ENCODE assay signal across 14 mouse cellular contexts in genomic region chr10:61627938-61628250, GRCm38 (mm10). TPM values are rescaled to one million over a fixed set of nuclear protein-coding genes. Genes with fewer than 3 reads are reported as not detected.
DNase-seq lines count a peak whose midpoint lies in the region; ATAC-seq lines count a peak whose summit lies in the region.
"Had no signal": no experiment of that assay in that cellular context is flagged by ENCODE, and none has a peak within 500 bp of the region (broad histone marks: within the 10 kb centered on the region; RNA-seq: fewer than 3 reads in every experiment).

No protein-coding gene starts in this region.

- no peak for ATAC-seq in kidney, embryonic 14.5 days (ENCODE audit: low FRiP score, low TSS enrichment)
- ATAC-seq in heart, embryonic 11.5 days (replicated peaks; ENCODE audit: insufficient number of reproducible peaks, low FRiP score, low TSS enrichment): no peak
- ATAC-seq: forebrain, embryonic 16.5 days had no signal

- no peak overlapping the region for H3K4me3 ChIP-seq in kidney, embryonic 14.5 days (ENCODE audit: low read length)
- no peak overlapping the region for H3K4me3 ChIP-seq in heart, embryonic 11.5 days (ENCODE audit: low read depth, low read length)
- no peak overlapping the region for H3K4me3 ChIP-seq in limb, embryonic 10.5 days
- H3K4me3 ChIP-seq: left cerebral cortex, adult 2 months had no signal

- peak; percentile 12 for DNase-seq in kidney, adult 9 months
- peak; percentile 61 to 71 for DNase-seq in adrenal gland, postnatal 36 days
- DNase-seq in limb, embryonic 10.5 days (ENCODE audit: low spot score): no peak
- DNase-seq in MN1 (ENCODE audit: low spot score): no peak
- no peak for DNase-seq in thymus, postnatal 0 days (ENCODE audit: low spot score)

- peaks cover 10% of the 10 kb centered on the region for H3K4me1 ChIP-seq in kidney, embryonic 14.5 days (ENCODE audit: control insufficient read depth, insufficient read depth, low read length)
- H3K4me1 ChIP-seq in heart, embryonic 11.5 days (ENCODE audit: control insufficient read depth, insufficient read depth, low read length): peaks cover 23% of the 10 kb centered on the region
- H3K4me1 ChIP-seq in limb, embryonic 10.5 days: peaks cover 38% of the 10 kb centered on the region

- no peaks in the 10 kb centered on the region for H3K36me3 ChIP-seq in kidney, embryonic 14.5 days (ENCODE audit: control insufficient read depth, insufficient read depth, low read length)
- no peaks in the 10 kb centered on the region for H3K36me3 ChIP-seq in heart, embryonic 11.5 days (ENCODE audit: control insufficient read depth, insufficient read depth, low read length)
- H3K36me3 ChIP-seq in limb, embryonic 10.5 days: no peaks in the 10 kb centered on the region

- peaks cover 15% of the 10 kb centered on the region for H3K27me3 ChIP-seq in kidney, embryonic 14.5 days (ENCODE audit: control insufficient read depth, insufficient read depth, low read length)
- H3K27me3 ChIP-seq in heart, embryonic 11.5 days (ENCODE audit: control insufficient read depth, insufficient read depth, low read length): peaks cover 17% of the 10 kb centered on the region
- H3K27me3 ChIP-seq in limb, embryonic 10.5 days (ENCODE audit: low read depth, poor library complexity, severe bottlenecking): peaks cover 46% of the 10 kb centered on the region

- H3K27ac ChIP-seq in kidney, embryonic 14.5 days (ENCODE audit: low read depth, low read length): no peak overlapping the region
- peak overlapping the region; percentile 16; the same call in 1 of the 2 replicates for H3K27ac ChIP-seq in heart, embryonic 11.5 days (ENCODE audit: low read depth, low read length)
- H3K27ac ChIP-seq in limb, embryonic 10.5 days: peak overlapping the region; percentile 6; the same call in 1 of the 2 replicates
- H3K27ac ChIP-seq: left cerebral cortex, adult 2 months had no signal

- no peak overlapping the region for H3K9ac ChIP-seq in kidney, embryonic 14.5 days (ENCODE audit: low read depth, low read length)
- H3K9ac ChIP-seq in heart, embryonic 11.5 days (ENCODE audit: low read depth, low read length): no peak overlapping the region

- H3K9me3 ChIP-seq in kidney, embryonic 14.5 days (ENCODE audit: control insufficient read depth, low read length): no peaks in the 10 kb centered on the region
- H3K9me3 ChIP-seq in heart, embryonic 11.5 days (replicated peaks; ENCODE audit: control insufficient read depth, low read length): no peaks in the 10 kb centered on the region
- H3K9me3 ChIP-seq in limb, embryonic 10.5 days (replicated peaks): no peaks in the 10 kb centered on the region

- WGBS in kidney, embryonic 14.5 days: 87% methylated on average over 4 of the region's 4 CpGs
- WGBS in heart, embryonic 11.5 days (ENCODE audit: insufficient replicate concordance): 45% methylated on average over 4 of the region's 4 CpGs
- 76% methylated on average over 4 of the region's 4 CpGs for WGBS in limb, embryonic 10.5 days

- H3K4me2 ChIP-seq in kidney, embryonic 14.5 days (replicated peaks; ENCODE audit: low read depth, low read length): no peak overlapping the region
- H3K4me2 ChIP-seq in heart, embryonic 11.5 days: no peak overlapping the region
- H3K4me2 ChIP-seq: midbrain, embryonic 11.5 days had no signal

RNA-seq across cellular contexts. Expression of gene Ppa1, which starts 20.5 kb away (rescaled TPM):
- 205 and 217 TPM in 2 replicates for polyA plus RNA-seq in kidney, embryonic 14.5 days (2014; fragmentation: Nextera tagmentation; extraction: Ambion mirVana)
- total RNA-seq in adrenal gland, postnatal 36 days (2021): 100 to 1,000 TPM; 133 to 148 TPM
- polyA plus RNA-seq in heart, embryonic 11.5 days (2014; fragmentation: Nextera tagmentation; extraction: Ambion mirVana): 158 and 160 TPM in 2 replicates
- polyA plus RNA-seq in limb, embryonic 10.5 days (2016; fragmentation: Nextera tagmentation; extraction: Ambion mirVana): 356 and 405 TPM in 2 replicates
- polyA plus RNA-seq in thymus, postnatal 0 days (2015; fragmentation: Nextera tagmentation; extraction: Ambion mirVana): 127 and 139 TPM in 2 replicates

RNA-seq across cellular contexts. Expression of gene Npffr1, which starts 32.6 kb away (rescaled TPM):
- 0.27 TPM in 1 of 2 replicates, not detected in the other for polyA plus RNA-seq in kidney, embryonic 14.5 days (2014; fragmentation: Nextera tagmentation; extraction: Ambion mirVana)
- under 1 TPM; 0.26 to 0.33 TPM for total RNA-seq in adrenal gland, postnatal 36 days (2021)
- 0.13 and 0.15 TPM in 2 replicates for polyA plus RNA-seq in heart, embryonic 11.5 days (2014; fragmentation: Nextera tagmentation; extraction: Ambion mirVana)
- 0.04 TPM in 1 of 2 replicates, not detected in the other for polyA plus RNA-seq in limb, embryonic 10.5 days (2016; fragmentation: Nextera tagmentation; extraction: Ambion mirVana)
- polyA plus RNA-seq in thymus, postnatal 0 days (2015; fragmentation: Nextera tagmentation; extraction: Ambion mirVana): 0.04 TPM in 2 replicates
- total RNA-seq: heart, postnatal 14 days; MEL had no signal
- polyA plus RNA-seq: large intestine, adult 2 months; lung, embryonic 16.5 days; midbrain, embryonic 11.5 days had no signal

RNA-seq across cellular contexts. Expression of gene Sar1a, which starts 52.2 kb away (rescaled TPM):
- polyA plus RNA-seq in kidney, embryonic 14.5 days (2014; fragmentation: Nextera tagmentation; extraction: Ambion mirVana): 161 and 246 TPM in 2 replicates
- total RNA-seq in adrenal gland, postnatal 36 days (2021): 100 to 1,000 TPM; 198 to 208 TPM
- polyA plus RNA-seq in heart, embryonic 11.5 days (2014; fragmentation: Nextera tagmentation; extraction: Ambion mirVana): 182 and 200 TPM in 2 replicates
- 220 and 231 TPM in 2 replicates for polyA plus RNA-seq in limb, embryonic 10.5 days (2016; fragmentation: Nextera tagmentation; extraction: Ambion mirVana)
- 154 and 163 TPM in 2 replicates for polyA plus RNA-seq in thymus, postnatal 0 days (2015; fragmentation: Nextera tagmentation; extraction: Ambion mirVana)

Comparison
In these comparisons a context has a peak if more than half of its experiments do, and no peak if none do; other contexts are left out.
1. DNase-seq: peak in kidney, adult 9 months (single experiment) and adrenal gland, postnatal 36 days (2 of 2); none in limb, embryonic 10.5 days (single experiment), MN1 (single experiment) and thymus, postnatal 0 days (single experiment).